Mouse (Mus musculus) heart, postnatal 0 days (tissue): ENCODE data around the gene Olfr25. TPM values are rescaled to one million over a fixed set of nuclear protein-coding genes. Genes with fewer than 3 reads are reported as not detected.

Source experiments
- ATAC-seq: fragments of 200-750 bp; cut with Nextera tagmentation; 2 replicates; pipeline ENCODE4 v1.8.0; 2017; ENCODE audit warnings: low read depth, moderate number of reproducible peaks, moderate library complexity; ENCODE audit not compliant: insufficient read depth
- DNase-seq: peaks from one replicate; pipeline ENCODE4 v3.0.0-alpha.2; 2016; ENCODE audit warnings: low spot score
- H3K27ac ChIP-seq: fragments of 300-500 bp; sonication (generic); 2 replicates; pipeline ENCODE4 v1.5.1; 2014; ENCODE audit warnings: low read depth, mild to moderate bottlenecking
- H3K27me3 ChIP-seq: fragments of 300-500 bp; sonication (generic); 2 replicates; pipeline ENCODE4 v1.6.1; 2014; ENCODE audit warnings: low read length, mixed read lengths; ENCODE audit not compliant: control insufficient read depth, insufficient read depth
- H3K36me3 ChIP-seq: fragments of 300-500 bp; sonication (generic); replicated peaks from 2 replicates; pipeline ENCODE4 v1.6.1; 2014; ENCODE audit warnings: low read length, mixed read lengths; ENCODE audit not compliant: control insufficient read depth, insufficient read depth
- H3K4me1 ChIP-seq: fragments of 300-500 bp; sonication (generic); 2 replicates; pipeline ENCODE4 v1.6.1; 2014; ENCODE audit warnings: antibody characterized with exemption; ENCODE audit not compliant: control insufficient read depth, insufficient read depth
- H3K4me2 ChIP-seq: fragments of 300-500 bp; sonication (generic); 2 replicates; pipeline ENCODE4 v1.6.1; 2014; ENCODE audit warnings: low read depth, mild to moderate bottlenecking, low read length, moderate library complexity
- H3K4me3 ChIP-seq: fragments of 300-500 bp; sonication (generic); 2 replicates; pipeline ENCODE4 v1.5.1; 2014; ENCODE audit warnings: low read depth, low read length
- H3K9ac ChIP-seq: fragments of 300-500 bp; sonication (generic); replicated peaks from 2 replicates; pipeline ENCODE4 v1.6.1; 2014; ENCODE audit warnings: low read depth, low read length, mixed read lengths
- H3K9me3 ChIP-seq: fragments of 300-500 bp; sonication (generic); replicated peaks from 2 replicates; pipeline ENCODE4 v1.6.1; 2016; ENCODE audit warnings: low read length; ENCODE audit not compliant: control insufficient read depth
- CTCF ChIP-seq: IDR thresholded peaks from 2 replicates; pipeline ENCODE4 v1.5.1; 2016; ENCODE audit warnings: antibody characterized with exemption, control low read depth, low read depth
- EP300 ChIP-seq: IDR thresholded peaks from 2 replicates; pipeline ENCODE4 v1.6.1; 2016; ENCODE audit warnings: antibody characterized with exemption, low read depth
- WGBS: fragments of 180-500 bp; shearing (Covaris S2); extraction: QIAGEN DNeasy Blood & Tissue Kit; methylation state at CpG from one replicate; pipeline ENCODE4 v1.1.7; 2014; 5-methylcytosine and 5-hydroxymethylcytosine counted together
- polyA plus RNA-seq: library from polyadenylated mRNA; unstranded; fragments of >200 nt; fragmentation: Nextera tagmentation; extraction: Ambion mirVana; gene quantifications from 2 replicates; pipeline ENCODE4 v1.2.1, GENCODE M21; 2015
- total RNA-seq: library from RNA; depleted of rRNA; stranded (reverse); fragments of >200 nt; gene quantifications from 2 replicates; pipeline ENCODE4 v1.2.3, GENCODE M21; 2014; ENCODE audit warnings: low replicate concordance; rRNA removed

Olfr25 gene
- total RNA-seq: not detected in 2 replicates
- not detected in 2 replicates for polyA plus RNA-seq

GRCm38 (mm10) chr9:38328760-38329159 lies at the start of gene Olfr25:
Gene Olfr25 (plus strand): TSS chr9:38329060.
- Histone ChIP-seq H3K27ac (no peak within 1 kb of the TSS), H3K9ac (no peak within 1 kb of the TSS), H3K27me3 (no peaks in the 10 kb centered on the region), H3K9me3 (no peaks in the 10 kb centered on the region), H3K4me2 (no peak within 1 kb of the TSS), H3K36me3 (no peaks in the 10 kb centered on the region), H3K4me1 (no peaks in the 10 kb centered on the region), H3K4me3 (no peak within 1 kb of the TSS)
- ATAC-seq (no peak), DNase-seq (no peak)
- TF ChIP-seq CTCF (no peak), EP300 (no peak)
- 65% methylated on average over 3 of the region's 3 CpGs for WGBS

- no peaks in the 10 kb centered on the region for H3K27me3 ChIP-seq
- no peak for ATAC-seq
- TF ChIP-seq CTCF (no peak), EP300 (no peak)
- H3K4me2 ChIP-seq: no peak within 1 kb of the TSS
- H3K4me3 ChIP-seq: no peak within 1 kb of the TSS
- H3K9ac ChIP-seq: no peak within 1 kb of the TSS
- H3K36me3 ChIP-seq: no peaks in the 10 kb centered on the region
- H3K9me3 ChIP-seq: no peaks in the 10 kb centered on the region
- DNase-seq: no peak
- H3K4me1 ChIP-seq: no peaks in the 10 kb centered on the region
- no peak within 1 kb of the TSS for H3K27ac ChIP-seq
- WGBS: 74% methylated on average over 1 of the region's 1 CpGs
Measured at GRCm38 (mm10) chr9:38290807-38291206, 38.1 kb upstream of the Olfr25 start, which contains the start of gene Olfr896-ps1. Gene Olfr896-ps1 (plus strand): TSS chr9:38291107.

- no peaks in the 10 kb centered on the region for H3K27me3 ChIP-seq
- WGBS: 90% methylated on average over 4 of the region's 4 CpGs
- no peak for TF ChIP-seq EP300
- no peak for TF ChIP-seq CTCF
- DNase-seq: no peak
- H3K36me3 ChIP-seq: no peaks in the 10 kb centered on the region
- no peak within 1 kb of the TSS for H3K27ac ChIP-seq
- H3K4me3 ChIP-seq: no peak within 1 kb of the TSS
- H3K9me3 ChIP-seq: no peaks in the 10 kb centered on the region
- no peak within 1 kb of the TSS for H3K4me2 ChIP-seq
- no peaks in the 10 kb centered on the region for H3K4me1 ChIP-seq
- H3K9ac ChIP-seq: no peak within 1 kb of the TSS
- ATAC-seq: no peak
Measured at GRCm38 (mm10) chr9:38348111-38348510, 19.3 kb downstream of the Olfr25 start, which contains the start of gene Olfr898. Gene Olfr898 (plus strand): TSS chr9:38348411.

- 86% methylated on average over 2 of the region's 2 CpGs for WGBS
- DNase-seq (no peak), ATAC-seq (no peak)
- H3K4me1 ChIP-seq: no peaks in the 10 kb centered on the region
- H3K9me3 ChIP-seq: no peaks in the 10 kb centered on the region
- H3K27me3 ChIP-seq: no peaks in the 10 kb centered on the region
- no peak within 1 kb of the TSS for H3K27ac ChIP-seq
- no peak for TF ChIP-seq CTCF
- no peak for TF ChIP-seq EP300
- no peak within 1 kb of the TSS for H3K4me2 ChIP-seq
- no peak within 1 kb of the TSS for H3K9ac ChIP-seq
- no peaks in the 10 kb centered on the region for H3K36me3 ChIP-seq
- no peak within 1 kb of the TSS for H3K4me3 ChIP-seq
Measured at GRCm38 (mm10) chr9:38366596-38366995, 37.7 kb downstream of the Olfr25 start, which contains the start of gene Olfr250. Gene Olfr250 (plus strand): TSS chr9:38366896.

GRCm38 (mm10) chr9:38376786-38377185 lies 47.9 kb downstream of the Olfr25 start, which contains the start of gene Olfr251:
Gene Olfr251 (plus strand): TSS chr9:38377086.
- H3K27me3 ChIP-seq: no peaks in the 10 kb centered on the region
- no peaks in the 10 kb centered on the region for H3K9me3 ChIP-seq
- no peak within 1 kb of the TSS for H3K9ac ChIP-seq
- no peak within 1 kb of the TSS for H3K4me3 ChIP-seq
- TF ChIP-seq CTCF: no peak
- TF ChIP-seq EP300: no peak
- no peaks in the 10 kb centered on the region for H3K36me3 ChIP-seq
- ATAC-seq (no peak), DNase-seq (no peak)
- H3K4me2 ChIP-seq: no peak within 1 kb of the TSS
- no peaks in the 10 kb centered on the region for H3K4me1 ChIP-seq
- 47% methylated on average over 2 of the region's 2 CpGs for WGBS
- no peak within 1 kb of the TSS for H3K27ac ChIP-seq

Other genes with a start within 250 kb of the Olfr25 start
- gene Olfr887, start 245.0 kb upstream of the Olfr25 start, total RNA-seq: not detected in 2 replicates
- not detected in 2 replicates for gene Olfr887, start 245.0 kb upstream of the Olfr25 start, polyA plus RNA-seq
- not detected in 2 replicates for gene Olfr888, start 220.9 kb upstream of the Olfr25 start, total RNA-seq
- gene Olfr888, start 220.9 kb upstream of the Olfr25 start, polyA plus RNA-seq: not detected in 2 replicates
- gene Olfr889, start 213.9 kb upstream of the Olfr25 start, total RNA-seq: not detected in 2 replicates
- not detected in 2 replicates for gene Olfr889, start 213.9 kb upstream of the Olfr25 start, polyA plus RNA-seq
- not detected in 2 replicates for gene Olfr890, start 186.5 kb upstream of the Olfr25 start, total RNA-seq
- not detected in 2 replicates for gene Olfr890, start 186.5 kb upstream of the Olfr25 start, polyA plus RNA-seq
- not detected in 2 replicates for gene Olfr891, start 148.2 kb upstream of the Olfr25 start, total RNA-seq
- not detected in 2 replicates for gene Olfr891, start 148.2 kb upstream of the Olfr25 start, polyA plus RNA-seq
- gene Olfr893, start 120.7 kb upstream of the Olfr25 start, total RNA-seq: not detected in 2 replicates
- gene Olfr893, start 120.7 kb upstream of the Olfr25 start, polyA plus RNA-seq: not detected in 2 replicates
- not detected in 2 replicates for gene Olfr894, start 111.0 kb upstream of the Olfr25 start, total RNA-seq
- gene Olfr894, start 111.0 kb upstream of the Olfr25 start, polyA plus RNA-seq: not detected in 2 replicates
- gene Olfr143, start 76.3 kb upstream of the Olfr25 start, total RNA-seq: not detected in 2 replicates
- not detected in 2 replicates for gene Olfr143, start 76.3 kb upstream of the Olfr25 start, polyA plus RNA-seq
- not detected in 2 replicates for gene Olfr895, start 61.2 kb upstream of the Olfr25 start, total RNA-seq
- not detected in 2 replicates for gene Olfr895, start 61.2 kb upstream of the Olfr25 start, polyA plus RNA-seq
- gene Olfr896-ps1, start 38.0 kb upstream of the Olfr25 start, total RNA-seq: not detected in 2 replicates
- gene Olfr896-ps1, start 38.0 kb upstream of the Olfr25 start, polyA plus RNA-seq: not detected in 2 replicates
- gene Olfr898, start 19.4 kb downstream of the Olfr25 start, total RNA-seq: not detected in 2 replicates
- not detected in 2 replicates for gene Olfr898, start 19.4 kb downstream of the Olfr25 start, polyA plus RNA-seq
- gene Olfr250, start 37.8 kb downstream of the Olfr25 start, total RNA-seq: not detected in 2 replicates
- gene Olfr250, start 37.8 kb downstream of the Olfr25 start, polyA plus RNA-seq: not detected in 2 replicates
- not detected in 2 replicates for gene Olfr251, start 48.0 kb downstream of the Olfr25 start, total RNA-seq
- not detected in 2 replicates for gene Olfr251, start 48.0 kb downstream of the Olfr25 start, polyA plus RNA-seq
- not detected in 2 replicates for gene Olfr147, start 72.6 kb downstream of the Olfr25 start, total RNA-seq
- not detected in 2 replicates for gene Olfr147, start 72.6 kb downstream of the Olfr25 start, polyA plus RNA-seq
- gene Olfr901, start 100.4 kb downstream of the Olfr25 start, total RNA-seq: not detected in 2 replicates
- gene Olfr901, start 100.4 kb downstream of the Olfr25 start, polyA plus RNA-seq: not detected in 2 replicates
- gene Olfr902, start 118.6 kb downstream of the Olfr25 start, total RNA-seq: not detected in 2 replicates
- not detected in 2 replicates for gene Olfr902, start 118.6 kb downstream of the Olfr25 start, polyA plus RNA-seq
- not detected in 2 replicates for gene Olfr904, start 134.1 kb downstream of the Olfr25 start, total RNA-seq
- gene Olfr904, start 134.1 kb downstream of the Olfr25 start, polyA plus RNA-seq: not detected in 2 replicates
- not detected in 2 replicates for gene Olfr905, start 142.0 kb downstream of the Olfr25 start, total RNA-seq
- not detected in 2 replicates for gene Olfr905, start 142.0 kb downstream of the Olfr25 start, polyA plus RNA-seq
- gene Olfr906, start 158.0 kb downstream of the Olfr25 start, total RNA-seq: not detected in 2 replicates
- gene Olfr906, start 158.0 kb downstream of the Olfr25 start, polyA plus RNA-seq: not detected in 2 replicates
- gene Olfr907, start 166.7 kb downstream of the Olfr25 start, total RNA-seq: not detected in 2 replicates
- not detected in 2 replicates for gene Olfr907, start 166.7 kb downstream of the Olfr25 start, polyA plus RNA-seq
- gene Olfr911-ps1, start 192.5 kb downstream of the Olfr25 start, total RNA-seq: not detected in 2 replicates
- gene Olfr911-ps1, start 192.5 kb downstream of the Olfr25 start, polyA plus RNA-seq: not detected in 2 replicates
- not detected in 2 replicates for gene Olfr910, start 208.8 kb downstream of the Olfr25 start, total RNA-seq
- not detected in 2 replicates for gene Olfr910, start 208.8 kb downstream of the Olfr25 start, polyA plus RNA-seq